Mouse (Mus musculus) embryonic facial prominence, embryonic 12.5 days (tissue): Measurements from ENCODE around the gene Lamc3. TPM values are rescaled to one million over a fixed set of nuclear protein-coding genes. Genes with fewer than 3 reads are reported as not detected.

Source experiments
- ATAC-seq: fragments of 200-750 bp; cut with Nextera tagmentation; 2 replicates; pipeline ENCODE4 v1.8.0; 2017; ENCODE audit not compliant: insufficient number of reproducible peaks, insufficient read depth, low FRiP score, low TSS enrichment
- H3K27ac ChIP-seq: fragments of 300-500 bp; sonication (generic); 2 replicates; pipeline ENCODE4 v1.5.1; 2016; ENCODE audit warnings: mild to moderate bottlenecking
- H3K27me3 ChIP-seq: fragments of 300-500 bp; sonication (generic); 2 replicates; pipeline ENCODE4 v1.6.1; 2016; ENCODE audit warnings: mild to moderate bottlenecking, moderate library complexity
- H3K36me3 ChIP-seq: fragments of 300-500 bp; sonication (generic); 2 replicates; pipeline ENCODE4 v1.6.1; 2016; ENCODE audit warnings: mild to moderate bottlenecking
- H3K4me1 ChIP-seq: fragments of 300-500 bp; sonication (generic); 2 replicates; pipeline ENCODE4 v1.6.1; 2016
- H3K4me2 ChIP-seq: fragments of 300-500 bp; sonication (generic); replicated peaks from 2 replicates; pipeline ENCODE4 v1.6.1; 2016; ENCODE audit warnings: mild to moderate bottlenecking, moderate library complexity
- H3K4me3 ChIP-seq: fragments of 300-500 bp; sonication (generic); 2 replicates; pipeline ENCODE4 v1.5.1; 2016; ENCODE audit warnings: mild to moderate bottlenecking
- H3K9ac ChIP-seq: fragments of 300-500 bp; sonication (generic); 2 replicates; pipeline ENCODE4 v1.6.1; 2016; ENCODE audit warnings: mild to moderate bottlenecking, moderate library complexity
- H3K9me3 ChIP-seq: fragments of 300-500 bp; sonication (generic); 2 replicates; pipeline ENCODE4 v1.6.1; 2016; ENCODE audit warnings: mild to moderate bottlenecking, moderate library complexity
- WGBS: fragments of 180-500 bp; shearing (Covaris S2); methylation state at CpG from one replicate; pipeline ENCODE4 v1.1.7; 2016; 5-methylcytosine and 5-hydroxymethylcytosine counted together
- polyA plus RNA-seq: library from polyadenylated mRNA; unstranded; fragments of >200 nt; fragmentation: Nextera tagmentation; extraction: Ambion mirVana; gene quantifications from 2 replicates; pipeline ENCODE4 v1.2.1, GENCODE M21; 2016

Lamc3 gene
- polyA plus RNA-seq, 1 experiment from 2014 or later = 1.8 TPM

DNA sequence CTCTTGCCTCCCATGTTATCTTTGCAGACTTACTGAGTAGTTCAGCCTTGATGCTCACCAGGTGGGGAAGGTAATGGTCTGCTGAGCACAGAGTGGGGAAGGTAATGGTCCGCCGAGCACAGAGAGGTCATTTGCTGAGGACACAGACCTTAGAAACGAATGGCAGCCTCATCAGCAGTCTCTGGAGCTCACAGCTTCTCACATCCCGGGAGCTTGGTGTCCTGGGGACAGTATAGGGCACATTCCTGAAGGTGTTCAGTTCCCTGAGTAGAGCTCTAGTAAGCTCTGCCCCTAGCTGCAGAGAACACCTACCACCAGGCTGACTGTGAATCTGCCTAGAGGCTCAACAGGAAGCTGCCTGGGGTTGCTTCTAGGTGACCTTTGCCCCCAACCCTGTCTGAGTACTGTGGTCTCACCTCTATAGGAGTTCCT lies 74.7 kb downstream of the Lamc3 start:
- no peaks in the 10 kb centered on the region for H3K4me1 ChIP-seq
- H3K27ac ChIP-seq = peak overlapping the region; percentile 64
- peak overlapping the region; percentile 12; the same call in 1 of the 2 replicates for H3K9ac ChIP-seq
- ATAC-seq = no peak
- no peak overlapping the region for H3K4me2 ChIP-seq
- WGBS = 56% methylated on average over 4 of the region's 4 CpGs
- H3K4me3 ChIP-seq = no peak overlapping the region
- no peaks in the 10 kb centered on the region for H3K9me3 ChIP-seq
- no peaks in the 10 kb centered on the region for H3K27me3 ChIP-seq
- peaks cover 18% of the 10 kb centered on the region; the same call in 1 of the 2 replicates for H3K36me3 ChIP-seq

DNA sequence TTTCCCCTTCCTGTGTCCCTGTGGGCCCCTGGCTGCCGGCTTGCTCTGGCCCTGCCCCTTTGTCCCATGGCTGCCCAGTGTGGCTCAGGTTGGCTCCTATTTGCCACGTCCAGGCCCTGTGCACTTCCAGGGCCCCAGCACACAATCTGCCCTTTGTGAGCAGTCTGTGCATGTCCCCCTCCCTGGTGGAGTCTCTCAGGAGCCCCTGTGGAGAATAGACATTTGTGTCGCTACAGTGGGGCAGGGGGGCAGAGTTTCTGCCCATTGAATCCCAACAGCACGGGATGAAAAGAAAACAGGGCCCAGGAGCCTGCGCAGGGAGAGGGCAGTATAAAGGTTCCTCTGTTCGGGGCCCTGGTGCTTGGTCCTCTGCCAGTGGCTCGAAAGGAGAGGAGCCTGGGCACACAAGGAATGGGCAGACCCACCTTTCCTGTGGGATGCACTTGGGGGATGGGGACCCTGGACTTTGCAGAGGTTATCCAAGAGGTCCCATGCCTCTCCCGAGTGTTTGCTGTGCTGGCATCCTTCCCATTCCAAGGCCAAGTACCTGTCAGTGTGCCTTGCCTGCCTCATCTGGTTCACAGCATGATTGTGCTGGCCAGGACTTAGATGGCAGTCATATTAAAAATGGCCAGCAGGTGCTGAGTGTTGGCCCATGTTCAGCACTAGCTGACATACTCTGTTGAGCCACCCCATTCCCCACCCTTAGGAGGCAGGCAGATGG lies 75.6 kb downstream of the Lamc3 start:
- ATAC-seq = peak; percentile 70
- H3K4me2 ChIP-seq = no peak overlapping the region; the same call in 1 of the 2 replicates
- peak overlapping the region; percentile 64 for H3K27ac ChIP-seq
- no peaks in the 10 kb centered on the region for H3K9me3 ChIP-seq
- H3K27me3 ChIP-seq = no peaks in the 10 kb centered on the region
- H3K36me3 ChIP-seq = peaks cover 12% of the 10 kb centered on the region
- WGBS = 29% methylated on average over 8 of the region's 8 CpGs
- H3K4me3 ChIP-seq = no peak overlapping the region
- peak overlapping the region; percentile 12; the same call in 1 of the 2 replicates for H3K9ac ChIP-seq
- H3K4me1 ChIP-seq = no peaks in the 10 kb centered on the region

DNA sequence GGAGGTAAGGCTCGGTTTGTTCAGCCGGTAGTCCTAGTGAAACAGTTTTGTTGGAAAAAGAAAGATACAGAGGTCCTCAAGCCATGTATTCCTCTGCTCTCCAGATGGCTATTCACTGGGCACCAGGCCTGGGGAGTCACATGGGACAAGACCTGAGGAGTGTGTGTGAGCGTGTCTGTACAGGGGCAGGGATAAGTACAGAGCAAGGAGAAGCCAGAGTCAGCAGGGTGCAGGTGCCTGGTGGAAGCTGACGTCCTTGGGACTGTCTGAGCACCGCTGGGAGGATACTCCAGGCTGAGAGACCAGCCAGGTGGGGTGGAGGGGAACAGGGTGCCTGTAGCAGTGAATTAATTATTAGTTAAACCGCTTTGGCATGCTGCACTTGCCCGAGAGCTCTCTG lies 76.4 kb downstream of the Lamc3 start:
- Histone ChIP-seq H3K4me3 (no peak overlapping the region), H3K9me3 (no peaks in the 10 kb centered on the region), H3K9ac (no peak overlapping the region), H3K4me2 (no peak overlapping the region), H3K4me1 (no peaks in the 10 kb centered on the region), H3K27ac (peak overlapping the region; percentile 1; the same call in 1 of the 2 replicates), H3K27me3 (no peaks in the 10 kb centered on the region), H3K36me3 (peaks cover 12% of the 10 kb centered on the region)
- WGBS = 81% methylated on average over 7 of the region's 7 CpGs
- no peak for ATAC-seq

DNA sequence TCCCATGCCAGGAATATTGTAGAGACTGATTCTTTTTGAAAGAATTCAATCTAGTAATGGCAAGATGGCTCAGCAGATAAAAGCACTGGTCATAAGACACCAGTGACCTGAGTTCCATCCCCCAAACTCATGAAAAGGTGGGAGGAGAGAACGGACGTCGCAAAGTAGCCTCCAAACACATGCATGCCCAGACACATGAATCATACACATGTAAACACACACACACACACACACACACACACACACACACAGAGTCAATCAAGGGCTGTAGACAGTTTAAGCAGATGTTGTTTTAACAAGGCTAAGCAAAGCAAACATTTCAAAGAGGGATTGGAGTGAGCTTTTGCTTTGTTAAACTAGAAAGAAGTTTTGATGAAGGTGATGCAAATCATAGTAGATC lies 77.1 kb downstream of the Lamc3 start:
- no peak overlapping the region for H3K4me3 ChIP-seq
- H3K4me1 ChIP-seq = no peaks in the 10 kb centered on the region
- no peak overlapping the region for H3K27ac ChIP-seq
- H3K36me3 ChIP-seq = peaks cover 12% of the 10 kb centered on the region
- no peaks in the 10 kb centered on the region for H3K27me3 ChIP-seq
- H3K9ac ChIP-seq = no peak overlapping the region
- no peak overlapping the region for H3K4me2 ChIP-seq
- no peaks in the 10 kb centered on the region for H3K9me3 ChIP-seq
- no peak for ATAC-seq
- 85% methylated on average over 3 of the region's 3 CpGs for WGBS

DNA sequence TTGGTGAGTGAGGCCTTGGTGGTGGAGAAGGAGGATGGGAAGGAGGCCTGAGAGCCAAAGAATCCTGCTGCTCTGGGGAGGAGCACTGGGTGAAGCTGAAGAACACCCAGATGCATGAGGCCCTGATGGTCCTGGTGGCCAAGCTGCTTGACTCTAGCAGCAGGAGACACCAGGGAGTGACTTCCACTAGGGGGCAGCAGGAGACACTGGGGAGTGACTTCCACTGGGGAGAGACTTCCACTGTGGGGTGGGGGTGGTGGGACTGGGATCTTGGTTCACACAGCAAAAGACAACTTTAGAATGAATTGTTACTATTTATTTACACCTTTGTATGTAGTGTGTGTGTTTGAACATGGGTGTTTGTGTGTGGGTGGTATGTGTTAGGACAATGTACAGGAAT lies 78.0 kb downstream of the Lamc3 start:
- no peak overlapping the region for H3K4me3 ChIP-seq
- peaks cover 18% of the 10 kb centered on the region for H3K36me3 ChIP-seq
- no peaks in the 10 kb centered on the region for H3K27me3 ChIP-seq
- H3K9ac ChIP-seq = no peak overlapping the region
- H3K4me2 ChIP-seq = no peak overlapping the region
- no peaks in the 10 kb centered on the region for H3K4me1 ChIP-seq
- no peaks in the 10 kb centered on the region for H3K9me3 ChIP-seq
- ATAC-seq = no peak
- H3K27ac ChIP-seq = no peak overlapping the region

DNA sequence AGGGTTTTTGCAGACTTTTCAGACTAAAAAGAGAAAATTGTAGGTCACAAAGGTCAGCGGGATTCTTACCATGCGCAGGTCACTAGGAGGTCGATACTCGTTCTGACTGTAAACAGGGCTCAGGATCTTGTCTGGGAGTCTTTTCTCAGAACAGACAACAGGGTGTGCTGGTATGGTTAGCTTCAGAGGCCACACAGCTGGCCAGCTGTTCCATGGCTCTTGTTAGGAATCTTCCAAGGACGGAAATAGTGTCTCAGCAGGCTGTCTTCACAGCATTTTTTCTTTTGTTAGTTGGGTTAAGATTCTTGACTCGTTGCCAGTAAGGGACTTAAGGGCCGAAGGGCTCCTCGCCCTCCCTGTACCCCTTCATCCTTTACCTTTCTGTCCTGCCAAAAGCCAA lies 79.7 kb downstream of the Lamc3 start:
- H3K4me2 ChIP-seq = no peak overlapping the region
- no peak overlapping the region for H3K4me3 ChIP-seq
- 76% methylated on average over 8 of the region's 8 CpGs for WGBS
- no peak for ATAC-seq
- no peaks in the 10 kb centered on the region for H3K27me3 ChIP-seq
- peaks cover 35% of the 10 kb centered on the region for H3K36me3 ChIP-seq
- no peaks in the 10 kb centered on the region for H3K9me3 ChIP-seq
- no peak overlapping the region for H3K27ac ChIP-seq
- H3K4me1 ChIP-seq = no peaks in the 10 kb centered on the region
- no peak overlapping the region for H3K9ac ChIP-seq

DNA sequence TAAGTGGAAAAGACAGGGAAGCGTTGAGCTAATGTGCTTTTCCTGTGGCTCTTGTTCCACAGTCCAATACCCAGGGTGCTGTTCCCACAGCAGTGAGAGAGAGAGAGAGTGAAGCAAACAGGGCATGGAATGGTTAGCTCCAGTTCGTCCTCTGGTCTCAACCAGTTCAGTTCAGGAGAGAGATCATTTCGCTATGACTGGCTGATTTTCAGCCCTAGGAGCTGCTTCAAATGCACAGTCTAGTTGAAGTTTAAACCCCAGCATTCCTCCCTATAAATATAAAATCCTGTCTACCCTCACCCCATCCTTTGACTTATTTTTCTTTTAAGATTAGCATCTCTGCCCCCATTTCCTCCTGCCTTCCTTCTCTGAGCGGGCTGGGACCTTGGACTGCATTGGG lies 85.5 kb downstream of the Lamc3 start:
- H3K4me2 ChIP-seq = no peak overlapping the region
- H3K9ac ChIP-seq = no peak overlapping the region
- no peaks in the 10 kb centered on the region for H3K9me3 ChIP-seq
- no peak overlapping the region for H3K4me3 ChIP-seq
- no peak overlapping the region for H3K27ac ChIP-seq
- H3K27me3 ChIP-seq = no peaks in the 10 kb centered on the region
- no peak for ATAC-seq
- peaks cover 12% of the 10 kb centered on the region for H3K4me1 ChIP-seq
- 83% methylated on average over 4 of the region's 4 CpGs for WGBS
- H3K36me3 ChIP-seq = peaks cover 41% of the 10 kb centered on the region

DNA sequence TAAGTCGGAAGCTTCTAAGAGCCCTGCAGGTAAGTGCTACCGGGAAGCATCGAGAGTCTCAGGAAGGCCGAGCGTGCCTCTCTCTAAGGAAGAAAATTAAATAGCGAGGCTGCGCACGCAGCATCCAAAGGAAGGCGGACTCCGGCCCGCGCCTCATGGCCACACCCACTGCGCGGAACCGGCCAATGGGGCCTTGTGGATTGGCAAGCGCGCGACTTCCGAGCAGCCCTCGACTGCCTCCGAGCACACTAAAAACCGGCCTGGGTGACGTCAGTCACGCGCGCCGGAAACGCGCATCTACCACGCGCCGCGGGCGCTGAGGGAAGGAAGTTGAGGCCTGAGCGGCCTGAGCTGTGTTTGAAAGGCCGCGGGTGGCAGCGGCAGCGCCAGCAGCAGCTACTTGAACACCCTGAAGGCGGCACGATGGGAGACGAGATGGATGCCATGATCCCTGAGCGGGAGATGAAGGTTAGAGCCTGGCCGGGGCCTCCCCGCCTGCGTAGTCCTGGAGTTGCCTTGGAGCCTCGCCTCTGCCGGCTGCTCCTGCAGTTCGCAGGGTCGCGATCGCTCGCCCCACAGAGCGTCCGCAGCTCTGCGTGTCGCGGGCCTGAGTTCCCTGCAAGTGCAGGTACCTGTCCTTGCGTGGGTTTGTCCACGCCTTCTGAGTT lies 87.2 kb downstream of the Lamc3 start, which contains the start of gene Nup214:
TSS of gene Nup214 (plus strand) at position 296 of the 668 bp plus-strand sequence.
- WGBS = under 1% methylated on average over 60 of the region's 60 CpGs
- H3K9me3 ChIP-seq = no peaks in the 10 kb centered on the region
- no peaks in the 10 kb centered on the region for H3K27me3 ChIP-seq
- peak within 1 kb of the TSS; percentile 56 for H3K27ac ChIP-seq
- H3K4me2 ChIP-seq = peak within 1 kb of the TSS; percentile 85
- peaks cover 56% of the 10 kb centered on the region for H3K36me3 ChIP-seq
- peak; percentile 99 for ATAC-seq
- peaks cover 12% of the 10 kb centered on the region for H3K4me1 ChIP-seq
- peak within 1 kb of the TSS; percentile 95 for H3K9ac ChIP-seq
- H3K4me3 ChIP-seq = peak within 1 kb of the TSS; percentile 97

DNA sequence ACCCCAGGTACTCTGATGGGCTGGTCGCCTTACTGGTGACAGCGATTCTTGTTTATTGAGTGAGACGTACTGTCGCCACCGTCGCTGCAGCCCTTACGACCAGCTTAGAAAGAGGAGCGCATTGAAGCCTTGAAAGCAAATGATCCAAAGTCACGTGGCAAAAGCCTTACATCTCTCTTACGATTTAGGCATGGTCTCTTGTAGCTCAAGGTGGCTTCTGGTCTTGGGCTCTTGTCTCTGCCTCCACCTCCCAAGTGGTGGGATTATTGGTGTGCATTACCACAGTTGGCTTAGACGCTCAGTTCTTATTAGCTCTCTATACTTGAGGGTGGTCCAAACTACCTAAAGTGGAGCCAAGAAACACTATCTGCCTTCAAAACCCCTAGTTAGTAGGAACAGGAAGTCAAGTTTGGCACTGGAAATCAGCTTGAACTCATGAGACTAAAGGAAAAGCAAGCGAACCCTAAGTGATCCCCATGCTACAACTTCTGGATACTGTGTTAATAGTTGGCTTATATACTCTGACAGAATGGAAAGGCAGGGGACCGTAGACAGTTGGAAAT lies 87.8 kb downstream of the Lamc3 start:
- Histone ChIP-seq H3K9me3 (no peaks in the 10 kb centered on the region), H3K27ac (peak overlapping the region; percentile 56), H3K9ac (peak overlapping the region; percentile 95), H3K4me2 (peak overlapping the region; percentile 85), H3K27me3 (no peaks in the 10 kb centered on the region), H3K36me3 (peaks cover 55% of the 10 kb centered on the region), H3K4me1 (peaks cover 12% of the 10 kb centered on the region), H3K4me3 (peak overlapping the region; percentile 97)
- 10% methylated on average over 13 of the region's 13 CpGs for WGBS
- no peak for ATAC-seq

DNA sequence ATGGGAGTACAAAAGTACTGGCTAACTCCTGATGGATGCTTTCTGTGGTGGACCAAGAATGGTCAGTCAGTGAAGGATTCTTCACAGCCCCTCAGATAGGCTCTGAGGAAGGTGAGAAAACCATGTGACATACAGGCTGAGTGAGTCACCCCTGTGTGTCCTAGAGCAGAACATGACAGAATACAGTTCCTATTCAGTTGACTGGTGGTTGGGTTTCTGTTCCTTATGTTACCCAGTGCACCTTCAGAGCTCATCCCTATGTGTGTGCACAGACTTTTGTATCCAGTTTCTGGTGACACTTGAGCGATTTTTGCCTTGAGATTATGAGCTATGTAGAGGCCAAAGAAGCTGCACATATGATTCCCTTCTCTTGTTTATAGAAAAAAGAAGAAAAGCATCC lies 100.7 kb downstream of the Lamc3 start:
- no peak overlapping the region for H3K9ac ChIP-seq
- 87% methylated on average over 1 of the region's 1 CpGs for WGBS
- H3K27me3 ChIP-seq = no peaks in the 10 kb centered on the region
- ATAC-seq = no peak
- no peak overlapping the region for H3K4me3 ChIP-seq
- H3K36me3 ChIP-seq = peaks cover 92% of the 10 kb centered on the region
- H3K27ac ChIP-seq = no peak overlapping the region
- H3K9me3 ChIP-seq = no peaks in the 10 kb centered on the region
- no peaks in the 10 kb centered on the region for H3K4me1 ChIP-seq
- H3K4me2 ChIP-seq = no peak overlapping the region

DNA sequence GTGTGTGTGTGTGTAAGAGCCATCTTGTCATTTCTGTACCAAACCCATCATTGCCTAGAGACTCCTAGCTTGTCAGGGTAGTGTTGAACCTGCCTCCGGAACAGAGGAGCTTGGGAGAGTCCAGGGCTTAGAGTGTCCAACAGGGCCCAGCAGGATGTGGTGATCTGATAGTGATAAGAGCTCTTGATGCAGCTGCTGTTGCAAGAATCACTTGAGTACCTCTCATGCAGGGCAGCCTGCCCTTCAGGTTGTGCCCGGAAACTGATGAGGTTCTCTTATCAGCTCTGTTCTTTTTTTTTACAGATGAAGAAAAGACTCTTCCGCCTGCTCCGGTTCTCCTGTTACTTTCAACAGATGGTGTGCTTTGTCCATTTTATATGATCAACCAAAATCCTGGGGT lies 103.9 kb downstream of the Lamc3 start:
- Histone ChIP-seq H3K36me3 (peaks cover 86% of the 10 kb centered on the region), H3K4me3 (no peak overlapping the region), H3K27ac (no peak overlapping the region), H3K27me3 (no peaks in the 10 kb centered on the region), H3K4me1 (no peaks in the 10 kb centered on the region), H3K4me2 (no peak overlapping the region), H3K9me3 (no peaks in the 10 kb centered on the region), H3K9ac (no peak overlapping the region)
- WGBS = 97% methylated on average over 4 of the region's 4 CpGs
- ATAC-seq = no peak

DNA sequence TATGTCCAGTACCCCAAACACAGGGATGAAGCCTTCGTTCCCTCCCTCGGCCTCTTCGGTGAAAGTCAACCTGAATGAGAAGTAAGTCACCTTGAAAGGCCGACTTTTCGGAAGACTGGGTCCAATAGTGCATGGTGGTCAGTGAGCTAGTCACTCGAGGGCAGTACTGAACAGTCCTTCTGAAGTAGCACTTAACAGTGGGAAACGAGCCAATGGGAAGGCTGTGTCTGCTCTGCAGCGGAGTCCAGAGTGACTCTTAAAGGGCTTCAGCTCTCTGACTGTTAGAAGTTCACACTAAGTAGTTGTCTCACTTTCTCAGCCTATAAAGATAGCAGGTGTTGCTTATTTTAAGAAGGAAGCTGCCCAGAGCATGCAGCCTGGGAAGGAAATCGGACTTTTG lies 107.8 kb downstream of the Lamc3 start:
- no peaks in the 10 kb centered on the region for H3K27me3 ChIP-seq
- no peak overlapping the region for H3K4me3 ChIP-seq
- 95% methylated on average over 9 of the region's 9 CpGs for WGBS
- no peak for ATAC-seq
- H3K27ac ChIP-seq = no peak overlapping the region
- H3K9ac ChIP-seq = no peak overlapping the region
- H3K36me3 ChIP-seq = peaks cover 91% of the 10 kb centered on the region
- no peaks in the 10 kb centered on the region for H3K4me1 ChIP-seq
- no peak overlapping the region for H3K4me2 ChIP-seq
- H3K9me3 ChIP-seq = no peaks in the 10 kb centered on the region
